Mouse (Mus musculus): ENCODE measurements around the gene Col15a1.

Gene Col15a1

DNA sequence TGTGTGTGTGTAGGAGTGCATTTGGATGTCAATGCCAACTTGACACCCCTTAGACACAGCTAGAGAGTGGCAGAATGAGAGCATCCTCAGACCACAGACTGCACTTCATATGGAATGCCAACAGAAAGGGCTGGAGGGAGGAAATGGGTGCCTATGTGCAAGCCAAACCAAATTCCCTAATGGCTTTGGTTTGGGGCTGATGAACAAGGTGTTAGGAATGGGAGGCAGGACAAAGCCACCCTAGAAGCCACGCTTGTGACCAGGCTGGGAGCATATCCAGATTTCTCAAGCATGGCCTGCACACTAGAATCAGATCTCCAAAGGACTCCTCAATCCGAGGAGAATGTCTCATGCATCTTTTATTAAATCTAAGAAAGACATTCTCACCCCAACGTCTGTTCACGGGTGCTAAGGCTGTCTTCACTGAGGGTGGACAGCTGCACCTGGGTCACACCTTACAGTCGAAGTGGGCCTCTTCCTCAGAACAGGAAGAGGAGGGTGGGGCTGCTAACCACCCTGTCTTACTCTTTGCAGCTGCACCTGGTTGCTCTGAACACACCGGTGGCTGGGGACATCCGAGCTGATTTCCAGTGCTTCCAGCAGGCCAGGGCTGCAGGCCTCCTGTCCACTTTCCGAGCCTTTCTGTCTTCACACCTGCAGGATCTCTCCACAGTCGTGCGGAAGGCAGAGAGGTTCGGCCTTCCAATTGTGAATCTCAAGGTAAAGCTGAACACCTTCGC is 102.1 kb downstream of the Col15a1 start:
- no peak for DNase-seq (ENCODE audit: low read depth)

DNA sequence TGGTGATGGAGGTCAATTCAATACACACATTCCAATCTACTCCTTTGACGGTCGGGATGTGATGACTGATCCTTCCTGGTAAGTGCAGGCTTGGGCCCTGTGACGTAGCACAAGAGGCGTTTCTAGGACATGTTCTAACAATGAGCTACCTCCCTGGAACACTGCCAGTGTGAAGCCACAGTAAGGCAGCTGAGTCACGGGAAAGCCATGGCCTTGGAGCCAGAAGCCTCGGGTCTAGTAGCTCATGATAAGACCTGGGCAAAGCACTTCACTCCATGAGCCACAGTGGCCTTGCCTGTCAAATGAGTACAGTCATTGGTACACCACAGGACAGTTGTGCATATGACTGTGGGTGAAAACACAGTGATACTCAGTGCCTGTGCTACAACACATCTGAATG is 102.9 kb downstream of the Col15a1 start:
- DNase-seq (ENCODE audit: low read depth) = no peak

DNA sequence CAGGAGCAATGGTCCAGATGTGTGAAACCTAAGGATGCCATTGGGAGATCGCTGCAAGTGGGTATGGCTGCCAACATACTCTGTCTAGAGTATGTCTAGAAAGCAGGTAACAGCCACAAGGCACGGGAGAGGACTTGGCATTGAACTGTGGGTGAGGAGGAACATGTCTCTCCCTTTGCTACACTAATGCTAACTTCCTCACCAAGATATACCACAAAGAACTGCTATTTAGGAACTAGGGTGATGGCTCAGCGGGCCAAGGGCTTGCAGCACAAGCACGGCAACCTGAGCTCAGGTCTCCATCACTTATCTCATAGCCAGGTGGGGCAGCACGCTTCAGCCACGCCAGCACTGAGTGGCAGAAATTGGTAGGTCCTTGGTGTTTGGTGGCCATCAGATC is 103.5 kb downstream of the Col15a1 start:
- no peak for DNase-seq (ENCODE audit: low read depth)

DNA sequence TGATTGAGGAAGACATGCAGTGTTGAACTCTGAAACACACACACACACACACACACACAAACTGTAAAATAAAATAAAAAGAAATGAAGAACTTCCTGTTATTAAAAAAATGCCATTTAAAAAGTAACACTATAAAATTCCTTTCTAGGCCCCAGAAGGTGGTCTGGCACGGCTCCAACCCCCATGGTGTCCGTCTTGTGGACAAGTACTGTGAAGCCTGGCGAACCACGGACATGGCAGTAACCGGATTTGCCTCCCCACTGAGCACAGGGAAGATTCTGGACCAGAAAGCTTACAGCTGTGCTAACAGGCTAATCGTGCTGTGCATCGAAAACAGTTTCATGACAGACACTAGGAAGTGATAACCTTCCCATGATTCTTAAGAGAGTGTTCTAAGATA is 104.0 kb downstream of the Col15a1 start:
- DNase-seq (ENCODE audit: low read depth) = no peak

DNA sequence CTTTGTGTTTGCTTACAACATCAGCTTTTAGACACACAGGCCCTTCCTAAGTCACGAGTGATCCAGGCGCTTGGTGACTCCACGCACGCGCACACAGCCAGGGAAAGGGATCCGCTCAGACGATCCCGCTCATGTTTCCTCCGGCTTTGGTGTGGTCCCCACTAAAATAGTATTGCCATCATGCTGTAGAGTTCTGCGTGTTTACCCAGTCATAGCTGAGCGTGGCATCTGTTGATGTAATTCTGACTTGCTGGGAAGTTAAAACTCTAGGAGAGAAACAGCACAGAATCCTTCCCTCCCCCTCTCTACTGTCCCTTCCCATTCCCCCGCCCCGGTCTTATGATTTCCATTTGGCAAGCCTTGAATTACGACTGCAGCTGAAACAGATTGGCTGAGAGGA is 104.7 kb downstream of the Col15a1 start:
- DNase-seq (ENCODE audit: low read depth) = no peak

DNA sequence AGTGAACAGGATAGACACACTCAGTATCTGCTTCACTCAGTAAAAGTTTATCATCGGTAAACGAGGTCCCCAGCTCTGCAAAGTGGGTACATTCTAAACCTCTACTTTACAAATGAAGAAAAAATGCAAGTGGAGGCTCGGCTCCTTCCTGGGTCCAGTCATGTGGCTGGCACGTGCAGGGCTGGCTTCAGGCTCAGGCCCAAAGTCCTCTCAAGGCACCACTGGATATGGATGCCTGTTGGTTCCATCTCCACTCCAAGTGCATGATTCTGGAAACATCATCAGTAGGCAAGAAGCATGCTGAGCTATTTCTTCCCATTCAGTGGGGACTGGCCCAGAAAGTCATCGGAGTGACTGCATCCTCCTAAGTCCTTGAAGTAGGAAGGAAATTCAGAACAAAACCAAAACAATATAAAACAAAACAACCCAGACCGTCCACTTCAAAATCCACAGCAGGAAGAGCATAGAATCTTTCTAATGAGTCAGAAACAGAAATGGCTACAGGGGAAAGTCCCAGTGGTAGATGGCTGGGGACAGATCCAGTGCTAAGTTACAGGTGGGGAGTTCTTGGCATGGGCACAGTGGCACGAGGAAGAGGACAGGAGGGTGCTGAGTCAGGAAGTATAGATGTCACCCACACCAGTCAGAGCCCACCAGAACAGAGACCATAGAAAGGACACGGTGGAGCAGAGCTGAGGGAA is 105.9 kb downstream of the Col15a1 start:
- no peak for DNase-seq (ENCODE audit: low read depth)

DNA sequence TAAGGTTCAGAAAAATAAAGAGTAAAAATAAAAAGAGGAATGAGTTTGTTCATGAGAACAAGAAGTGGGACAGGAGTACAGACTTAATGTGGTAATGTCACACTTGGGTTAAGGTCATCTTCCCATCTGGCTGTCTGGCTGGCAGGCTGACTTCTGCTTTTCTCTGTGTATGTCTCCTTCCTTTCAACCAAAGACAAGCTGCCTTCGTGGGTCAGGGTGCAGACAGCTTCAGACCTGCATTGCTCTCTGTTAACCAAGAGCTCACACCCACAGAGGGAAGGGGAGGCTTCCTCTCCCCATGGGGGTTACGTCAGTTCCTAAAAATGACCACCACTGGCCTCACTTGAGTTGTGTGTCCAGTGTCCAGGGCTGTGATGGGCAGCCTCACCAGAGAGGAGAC is 107.5 kb downstream of the Col15a1 start:
- DNase-seq (ENCODE audit: low read depth) = no peak

DNA sequence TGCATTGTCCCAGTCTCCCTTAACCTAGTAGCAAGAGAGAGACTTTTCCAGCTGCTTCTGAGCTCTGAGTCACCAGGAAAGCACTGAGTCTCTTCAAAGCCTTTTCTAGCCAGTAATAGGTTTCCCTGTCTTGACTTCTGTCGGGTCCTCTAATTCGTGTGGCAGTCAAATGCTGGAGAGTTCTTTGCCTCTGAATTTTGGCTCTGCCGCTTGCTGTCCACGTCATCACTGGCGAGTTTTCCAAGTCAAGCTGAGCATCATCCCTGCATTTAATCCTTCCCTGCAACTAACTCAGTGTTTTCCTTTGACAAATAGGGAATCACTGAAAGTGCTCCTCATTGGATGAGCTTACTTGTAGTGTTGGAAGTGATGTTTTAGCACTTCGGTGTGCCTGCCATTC is 108.5 kb downstream of the Col15a1 start:
- no peak for DNase-seq (ENCODE audit: low read depth)

DNA sequence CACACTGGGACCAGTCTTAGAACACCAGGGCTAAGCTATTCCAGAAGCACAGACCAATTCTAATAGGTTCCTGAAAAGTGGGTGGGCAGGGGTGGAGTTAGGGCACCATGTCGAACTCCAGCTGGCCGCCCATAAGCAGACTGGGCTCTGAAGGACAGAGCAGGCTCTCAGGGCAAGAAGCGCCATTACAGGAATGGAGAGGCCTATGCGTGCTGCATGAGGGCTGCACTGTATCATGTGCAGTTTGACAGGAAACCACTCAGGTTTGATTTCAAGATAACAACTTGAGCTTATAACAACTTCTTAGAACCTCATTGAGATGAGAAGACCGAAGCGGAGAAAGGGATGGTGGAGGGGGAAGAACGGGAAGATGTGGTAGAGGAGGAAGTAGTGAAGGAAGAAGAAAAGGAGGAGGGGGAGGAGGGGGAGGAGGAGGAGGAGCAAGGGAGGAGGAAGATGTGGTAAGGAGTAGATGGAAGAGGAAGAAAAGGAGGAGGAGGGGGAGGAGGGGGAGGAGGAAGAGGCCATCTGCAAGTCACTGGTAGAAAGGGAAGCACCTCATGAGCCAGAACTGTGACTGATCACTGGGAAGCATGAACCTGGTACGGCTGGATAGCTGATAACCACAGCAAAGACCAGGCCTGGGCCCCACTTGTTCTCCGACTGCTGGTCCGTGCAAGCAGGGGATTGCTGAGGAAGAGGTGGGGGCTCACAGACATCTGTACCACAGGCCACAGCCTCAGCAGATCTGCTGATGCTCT is 111.8 kb downstream of the Col15a1 start:
- no peak for DNase-seq (ENCODE audit: low read depth)

DNA sequence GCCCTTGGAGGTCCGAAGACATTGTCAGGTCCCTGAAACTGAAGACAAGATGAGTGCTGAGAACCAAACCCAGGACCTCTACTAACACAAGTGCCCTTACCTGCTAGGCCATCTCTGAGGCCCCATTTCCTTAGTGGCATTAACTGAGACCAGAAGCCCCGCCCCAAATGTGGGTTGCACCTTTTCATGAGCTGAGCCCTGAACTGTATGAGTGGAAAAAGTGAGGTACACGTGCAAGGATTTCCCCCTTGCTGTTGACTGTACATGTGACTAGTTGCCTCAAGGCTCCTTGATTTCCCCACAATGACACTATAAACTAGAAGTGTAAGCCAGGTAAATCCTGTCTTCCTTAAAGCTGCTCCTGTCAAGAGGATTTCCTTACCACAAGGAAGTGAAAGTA is 114.4 kb downstream of the Col15a1 start:
- DNase-seq (ENCODE audit: low read depth) = no peak

DNA sequence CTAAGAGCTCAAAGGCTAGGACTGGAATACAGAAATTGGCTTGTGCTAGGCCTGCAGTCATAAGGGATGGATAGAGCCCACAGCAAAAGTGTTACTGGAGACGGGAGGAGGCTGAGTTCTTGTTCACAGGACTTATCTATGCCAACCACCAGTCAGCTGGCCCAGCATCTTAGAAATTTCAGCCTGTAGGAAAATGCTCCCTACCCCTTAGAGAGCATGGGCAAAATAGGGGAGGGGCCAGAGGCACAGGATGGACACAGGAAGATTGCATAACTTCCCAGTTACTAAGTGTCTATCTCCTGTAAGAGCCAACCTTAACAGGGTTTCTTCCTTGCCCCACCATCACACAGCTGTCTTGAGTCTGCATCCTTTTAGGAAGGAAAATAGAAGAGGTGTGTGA is 116.2 kb downstream of the Col15a1 start:
- no peak for DNase-seq (ENCODE audit: low read depth)

DNA sequence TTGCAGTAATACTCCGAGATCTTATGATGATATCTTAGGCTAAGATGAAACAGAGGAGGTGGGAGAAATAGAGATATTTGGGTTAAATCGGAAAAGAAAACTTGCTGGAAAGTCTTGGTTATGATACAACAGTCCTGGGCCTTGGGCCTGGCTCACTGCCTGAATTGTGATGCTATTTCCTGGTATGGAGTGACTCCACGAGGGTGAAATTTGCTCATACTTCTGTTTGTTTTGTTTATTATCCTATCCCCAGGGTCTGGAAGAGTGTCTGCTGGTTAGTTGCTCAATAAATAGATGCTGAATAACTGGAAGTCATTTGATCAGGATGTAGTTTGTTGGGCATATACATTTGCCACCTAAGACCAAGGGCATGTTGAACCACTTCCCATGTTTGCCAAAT is 119.8 kb downstream of the Col15a1 start:
- DNase-seq (ENCODE audit: low read depth) = no peak

DNA sequence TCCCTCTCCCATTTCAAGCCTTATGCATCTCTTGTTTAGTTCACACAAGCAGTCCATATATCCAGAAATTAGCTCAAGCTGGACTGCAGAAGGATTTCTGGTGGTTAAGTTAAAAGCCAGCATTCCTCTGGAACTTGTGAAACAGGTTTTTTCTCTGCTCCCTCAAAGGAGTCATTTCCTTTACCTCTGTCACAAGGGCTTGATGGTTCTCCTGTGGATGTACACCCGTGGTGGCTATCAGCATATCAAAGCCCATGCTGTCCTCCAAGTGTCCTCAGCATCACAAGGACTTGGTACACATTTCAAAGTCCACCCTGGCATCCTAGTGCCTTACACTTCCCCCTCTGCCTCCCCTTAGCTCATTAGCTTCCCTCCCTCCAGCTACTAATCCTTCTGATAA is 121.3 kb downstream of the Col15a1 start:
- DNase-seq (ENCODE audit: low read depth) = no peak

DNA sequence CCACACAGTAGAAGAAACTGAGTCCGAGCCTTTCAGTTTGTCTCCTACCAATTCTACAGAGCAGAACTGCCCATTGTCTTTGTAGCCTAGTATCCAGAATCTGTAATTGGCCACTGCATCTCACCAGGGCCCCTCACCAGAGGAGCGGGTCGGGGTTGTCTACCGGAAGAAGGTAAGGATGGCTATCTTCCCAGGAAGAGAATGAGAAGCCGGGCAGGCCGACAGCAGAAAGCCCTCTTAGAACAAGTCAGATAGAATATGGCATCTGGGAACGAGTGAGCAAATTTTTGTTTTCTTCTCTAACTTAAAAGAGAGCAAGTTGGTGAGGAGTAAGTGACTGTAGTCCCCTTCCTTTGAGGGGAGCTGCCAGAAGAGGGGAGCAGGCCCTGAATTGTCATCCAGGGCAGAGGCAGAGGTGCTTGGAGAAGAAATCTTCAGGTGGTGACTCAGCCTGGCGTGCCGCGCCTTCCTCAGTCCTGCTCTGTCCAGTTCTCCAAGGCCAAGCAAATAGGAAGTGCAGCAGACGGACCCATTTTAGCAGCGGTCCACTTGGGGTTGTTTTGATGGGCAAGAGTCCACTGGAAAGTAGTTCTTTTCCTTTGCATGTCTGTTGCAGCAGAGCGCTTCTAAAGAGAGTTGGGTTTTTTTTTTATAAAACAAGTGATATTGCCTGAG is 122.6 kb downstream of the Col15a1 start:
- DNase-seq (ENCODE audit: low read depth) = no peak

DNA sequence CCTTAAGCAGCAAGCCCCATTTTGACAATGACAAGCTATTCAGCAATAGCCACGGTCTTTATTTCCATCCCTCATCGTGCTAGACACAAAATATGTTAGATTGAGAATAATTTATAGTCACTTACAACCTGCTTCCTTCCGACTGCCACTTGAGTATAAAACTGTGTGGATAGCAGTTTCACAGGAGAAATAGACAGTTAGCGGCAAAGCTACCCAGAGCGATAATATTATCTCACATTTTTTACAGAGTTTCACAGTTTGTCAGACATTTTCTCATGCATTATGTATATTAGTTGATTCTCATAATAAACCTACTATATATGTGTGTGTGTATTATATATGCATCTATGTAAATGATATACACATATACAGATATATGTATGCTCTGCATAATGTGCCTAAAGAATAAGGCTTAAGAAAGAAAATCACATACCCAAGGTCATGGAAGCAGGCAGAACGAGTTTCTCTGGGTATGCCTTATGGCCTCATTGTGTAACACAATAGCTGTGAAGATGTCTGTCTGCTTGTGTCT is 124.9 kb downstream of the Col15a1 start:
- no peak for DNase-seq (ENCODE audit: low read depth)

DNA sequence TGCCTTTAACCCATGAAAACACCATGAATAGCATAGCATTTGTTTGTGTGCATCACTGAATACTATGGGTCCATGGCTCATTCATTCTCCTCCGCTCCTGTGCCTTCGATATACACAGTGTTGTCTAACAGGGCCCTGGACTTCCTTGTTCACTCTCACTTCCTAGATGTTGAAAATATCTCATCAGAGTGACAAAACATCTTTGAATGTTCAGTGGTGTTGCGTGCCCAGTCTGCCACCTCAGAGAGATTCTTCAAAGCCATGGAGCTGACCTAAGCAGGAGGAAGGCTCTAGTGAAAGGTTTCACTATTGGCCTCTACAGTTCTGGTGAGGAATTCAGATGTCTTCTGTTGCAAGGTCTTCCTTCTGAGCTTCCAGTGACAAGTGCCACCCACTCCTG is 125.6 kb downstream of the Col15a1 start:
- DNase-seq (ENCODE audit: low read depth) = no peak

DNA sequence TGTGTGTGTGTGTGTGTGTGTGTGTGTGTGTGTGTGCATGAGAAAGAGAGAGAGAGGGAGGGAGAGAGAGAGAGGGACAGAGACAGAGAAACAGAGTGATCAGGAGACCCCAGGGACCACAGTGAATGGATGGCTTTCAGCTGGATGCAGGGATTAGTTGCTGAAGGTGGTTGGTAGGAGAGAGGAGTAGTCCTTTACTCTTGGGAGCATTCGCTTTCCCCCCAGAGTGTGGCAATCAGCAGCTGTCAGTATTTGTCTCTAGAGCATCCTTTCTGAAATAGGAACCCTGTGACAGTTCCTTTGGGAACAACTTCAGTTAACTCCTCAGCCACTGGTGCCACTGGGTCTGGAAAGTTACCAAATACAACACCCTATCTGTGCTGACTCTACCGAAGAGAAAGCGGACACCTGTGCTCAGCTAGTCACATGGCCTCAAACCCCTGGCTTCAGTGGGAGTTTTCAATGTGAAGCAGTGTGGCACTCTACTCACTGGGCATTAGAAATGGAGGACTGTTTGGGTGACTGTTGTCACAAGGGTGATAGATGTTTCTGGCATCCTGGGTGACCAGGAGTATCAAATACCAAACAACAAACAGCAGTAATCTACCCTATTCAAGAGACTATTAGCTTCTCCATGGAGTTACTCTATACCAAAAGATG is 129.1 kb downstream of the Col15a1 start:
- DNase-seq (ENCODE audit: low read depth) = no peak

DNA sequence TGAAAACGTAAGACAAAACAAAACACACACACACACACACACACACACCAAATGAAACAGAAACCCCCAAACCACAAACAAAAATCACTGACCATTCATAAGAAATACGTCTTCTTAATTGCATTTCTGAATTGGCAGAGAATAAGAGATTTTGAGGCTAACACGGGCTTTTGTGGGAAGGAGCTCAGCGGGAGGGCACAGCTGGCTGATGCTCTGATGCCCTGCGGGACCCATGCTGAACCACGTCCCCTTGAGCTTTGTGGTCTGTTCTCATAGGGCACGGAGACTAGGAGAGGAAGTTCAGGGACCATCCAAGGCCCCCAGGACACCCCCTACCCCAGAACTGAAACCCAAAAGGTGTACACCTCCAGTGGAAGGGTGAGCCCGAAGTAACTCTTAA is 134.7 kb downstream of the Col15a1 start:
- DNase-seq (ENCODE audit: low read depth) = no peak

DNA sequence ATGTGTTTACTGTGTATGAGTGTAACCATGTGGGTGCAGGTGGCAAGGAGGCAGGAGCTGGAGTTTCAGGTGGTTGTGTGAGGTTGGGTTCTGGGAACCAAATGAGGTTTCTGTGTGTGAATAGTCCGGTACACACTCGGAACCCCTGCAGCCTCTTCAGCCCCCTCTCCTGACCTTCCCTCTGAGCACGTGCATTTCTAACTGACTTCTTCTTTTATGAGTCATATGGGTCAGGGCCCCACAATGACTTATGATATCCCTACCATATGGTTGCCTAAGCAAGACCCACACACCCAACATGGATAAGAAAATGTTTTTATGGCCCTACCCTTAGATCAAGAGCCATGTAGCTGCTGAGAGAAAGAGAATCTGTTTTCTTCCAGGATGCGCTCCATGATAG is 139.1 kb downstream of the Col15a1 start:
- no peak for DNase-seq (ENCODE audit: low read depth)

DNA sequence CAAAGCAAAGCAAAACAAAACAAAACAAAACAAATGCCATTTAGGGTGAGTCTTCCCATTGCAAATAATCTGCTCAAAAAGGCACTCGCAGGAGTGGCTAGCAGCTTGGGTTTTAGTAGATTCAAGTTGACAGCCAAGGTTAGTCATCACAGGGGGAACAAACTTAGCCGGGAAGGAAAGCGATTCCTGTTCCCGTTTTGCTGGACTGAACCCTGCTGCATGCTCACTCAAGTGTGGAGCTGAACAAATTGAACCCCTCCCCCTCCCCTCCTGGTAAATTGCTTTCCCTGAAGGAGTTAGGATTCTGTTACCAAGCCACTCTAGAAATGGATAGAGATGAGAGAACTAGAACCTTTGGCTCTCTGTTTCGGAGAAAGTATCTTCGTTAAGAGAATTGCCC is 141.8 kb downstream of the Col15a1 start:
- DNase-seq (ENCODE audit: low read depth) = no peak

DNA sequence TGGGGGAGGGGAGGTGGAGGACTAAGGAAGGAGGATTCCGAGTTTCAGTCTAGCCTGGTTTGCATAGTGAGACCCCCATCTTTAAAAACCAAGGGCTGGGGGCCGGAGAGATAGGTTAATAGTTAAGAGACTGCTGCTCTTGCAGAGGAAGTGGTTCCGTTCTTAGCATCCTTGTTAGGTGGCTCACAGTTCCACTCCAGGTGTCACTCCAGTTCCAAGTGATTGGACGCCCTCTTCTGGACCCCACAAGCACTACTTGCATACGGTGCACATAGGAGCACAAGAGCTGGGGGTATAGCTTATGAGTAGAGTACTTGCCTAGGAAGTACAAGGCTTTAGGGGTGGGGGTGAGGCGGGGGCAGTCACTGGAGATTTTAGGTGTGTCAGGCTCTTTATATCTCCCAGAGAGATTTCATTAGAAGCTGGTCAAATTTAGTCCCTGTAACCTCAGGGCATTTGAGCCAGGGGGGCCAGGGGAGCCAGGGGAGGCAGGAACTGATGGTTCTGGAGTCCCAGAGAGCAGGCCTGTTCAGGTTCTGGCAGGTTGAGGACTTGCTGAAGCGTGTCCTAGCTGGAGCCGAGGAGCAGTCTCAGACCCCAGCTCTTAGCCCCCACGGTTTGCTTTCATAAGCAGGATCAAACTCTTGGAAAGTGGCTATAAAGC is 143.6 kb downstream of the Col15a1 start:
- peak; percentile 53 for DNase-seq (ENCODE audit: low read depth)

Data from c-Kit-positive CD71-positive TER-119-negative erythroid progenitor cells, embryonic 14.5 days (primary cell).